Mouse (Mus musculus) limb, embryonic 15.5 days (tissue): Measurements from ENCODE around the gene Acp1. TPM values are rescaled to one million over a fixed set of nuclear protein-coding genes. Genes with fewer than 3 reads are reported as not detected.

Experiments used
- ATAC-seq: fragments of 200-750 bp; cut with Nextera tagmentation; 2 replicates; pipeline ENCODE4 v1.8.0; 2017; ENCODE audit warnings: low read depth, moderate TSS enrichment; ENCODE audit not compliant: insufficient number of reproducible peaks, low FRiP score, low TSS enrichment
- H3K27ac ChIP-seq: fragments of 300-500 bp; sonication (generic); 2 replicates; pipeline ENCODE4 v1.5.1; 2015; ENCODE audit warnings: moderate library complexity, mild to moderate bottlenecking, inconsistent platforms
- H3K27me3 ChIP-seq: fragments of 300-500 bp; sonication (generic); 2 replicates; pipeline ENCODE4 v1.6.1; 2015; ENCODE audit warnings: inconsistent platforms
- H3K36me3 ChIP-seq: fragments of 300-500 bp; sonication (generic); 2 replicates; pipeline ENCODE4 v1.6.1; 2015; ENCODE audit warnings: inconsistent platforms
- H3K4me1 ChIP-seq: fragments of 300-500 bp; sonication (generic); 2 replicates; pipeline ENCODE4 v1.6.1; 2015; ENCODE audit warnings: inconsistent platforms
- H3K4me2 ChIP-seq: fragments of 300-500 bp; sonication (generic); 2 replicates; pipeline ENCODE4 v1.6.1; 2015; ENCODE audit warnings: mild to moderate bottlenecking, inconsistent platforms
- H3K4me3 ChIP-seq: fragments of 300-500 bp; sonication (generic); 2 replicates; pipeline ENCODE4 v1.5.1; 2015; ENCODE audit warnings: mild to moderate bottlenecking, inconsistent platforms
- H3K9ac ChIP-seq: fragments of 300-500 bp; sonication (generic); 2 replicates; pipeline ENCODE4 v1.6.1; 2015; ENCODE audit warnings: inconsistent platforms
- H3K9me3 ChIP-seq: fragments of 300-500 bp; sonication (generic); 2 replicates; pipeline ENCODE4 v1.6.1; 2016; ENCODE audit warnings: inconsistent platforms
- WGBS: fragments of 180-500 bp; shearing (Covaris S2); methylation state at CpG from one replicate; pipeline ENCODE4 v1.1.7; 2015; 5-methylcytosine and 5-hydroxymethylcytosine counted together
- polyA plus RNA-seq: library from polyadenylated mRNA; unstranded; fragments of >200 nt; fragmentation: Nextera tagmentation; extraction: Ambion mirVana; gene quantifications from 2 replicates; pipeline ENCODE4 v1.2.1, GENCODE M21; 2015

The Acp1 gene
- polyA plus RNA-seq, 1 experiment from 2014 or later: 146 TPM

GRCm38 (mm10) chr12:30908658-30909057 lies 2.7 kb downstream of the Acp1 start:
- H3K27ac ChIP-seq: no peak overlapping the region
- H3K9ac ChIP-seq: no peak overlapping the region
- H3K9me3 ChIP-seq: no peaks in the 10 kb centered on the region
- WGBS: 94% methylated on average over 1 of the region's 1 CpGs
- no peak for ATAC-seq
- H3K36me3 ChIP-seq: peaks cover 13% of the 10 kb centered on the region
- H3K27me3 ChIP-seq: no peaks in the 10 kb centered on the region
- H3K4me2 ChIP-seq: no peak overlapping the region
- no peak overlapping the region for H3K4me3 ChIP-seq
- peaks cover 10% of the 10 kb centered on the region for H3K4me1 ChIP-seq

DNA sequence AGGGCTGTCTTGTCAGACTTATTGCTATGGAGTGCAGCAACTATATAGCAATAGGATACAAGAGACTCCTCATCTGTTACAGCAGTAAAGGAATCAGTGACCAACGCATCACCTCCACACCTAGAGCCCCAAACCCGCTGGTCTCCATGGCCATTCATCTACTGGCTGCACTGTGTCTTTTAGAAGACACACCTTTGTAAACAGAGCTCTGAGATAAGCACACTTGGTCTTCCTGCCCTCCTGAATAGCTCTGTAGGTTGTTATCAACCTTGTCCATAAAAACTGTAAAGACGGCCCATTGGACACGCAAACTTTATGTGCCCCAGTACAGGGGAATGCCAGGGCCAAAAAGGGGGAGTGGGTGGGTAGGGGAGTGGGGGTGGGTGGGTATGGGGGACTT lies 14.3 kb downstream of the Acp1 start:
- Histone ChIP-seq H3K4me1 (no peaks in the 10 kb centered on the region), H3K4me2 (no peak overlapping the region), H3K27ac (no peak overlapping the region), H3K36me3 (peaks cover 22% of the 10 kb centered on the region), H3K4me3 (no peak overlapping the region), H3K27me3 (no peaks in the 10 kb centered on the region), H3K9ac (no peak overlapping the region), H3K9me3 (no peaks in the 10 kb centered on the region)
- WGBS: 93% methylated on average over 4 of the region's 4 CpGs
- no peak for ATAC-seq

GRCm38 (mm10) chr12:30891438-30891837 lies 20.0 kb downstream of the Acp1 start:
- Histone ChIP-seq H3K9ac (no peak overlapping the region), H3K9me3 (no peaks in the 10 kb centered on the region), H3K4me2 (no peak overlapping the region), H3K36me3 (peaks cover 6% of the 10 kb centered on the region; the same call in 1 of the 2 replicates), H3K27me3 (peaks cover 9% of the 10 kb centered on the region; the same call in 1 of the 2 replicates), H3K27ac (no peak overlapping the region), H3K4me1 (no peaks in the 10 kb centered on the region), H3K4me3 (no peak overlapping the region)
- WGBS: 82% methylated on average over 7 of the region's 7 CpGs
- ATAC-seq: no peak

GRCm38 (mm10) chr12:30890067-30890466 lies 21.3 kb downstream of the Acp1 start:
- Histone ChIP-seq H3K27ac (no peak overlapping the region), H3K4me3 (no peak overlapping the region), H3K4me1 (no peaks in the 10 kb centered on the region), H3K4me2 (no peak overlapping the region), H3K36me3 (peaks cover 6% of the 10 kb centered on the region; the same call in 1 of the 2 replicates), H3K9me3 (no peaks in the 10 kb centered on the region), H3K9ac (no peak overlapping the region), H3K27me3 (peaks cover 20% of the 10 kb centered on the region)
- ATAC-seq: no peak
- WGBS: 31% methylated on average over 5 of the region's 5 CpGs

GRCm38 (mm10) chr12:30888003-30888402 lies 23.4 kb downstream of the Acp1 start:
- Histone ChIP-seq H3K27ac (no peak overlapping the region), H3K4me2 (no peak overlapping the region), H3K9ac (no peak overlapping the region), H3K9me3 (no peaks in the 10 kb centered on the region), H3K4me1 (peaks cover 14% of the 10 kb centered on the region), H3K4me3 (no peak overlapping the region), H3K27me3 (peaks cover 41% of the 10 kb centered on the region), H3K36me3 (no peaks in the 10 kb centered on the region; the same call in 1 of the 2 replicates)
- no peak for ATAC-seq
- 93% methylated on average over 4 of the region's 4 CpGs for WGBS

DNA sequence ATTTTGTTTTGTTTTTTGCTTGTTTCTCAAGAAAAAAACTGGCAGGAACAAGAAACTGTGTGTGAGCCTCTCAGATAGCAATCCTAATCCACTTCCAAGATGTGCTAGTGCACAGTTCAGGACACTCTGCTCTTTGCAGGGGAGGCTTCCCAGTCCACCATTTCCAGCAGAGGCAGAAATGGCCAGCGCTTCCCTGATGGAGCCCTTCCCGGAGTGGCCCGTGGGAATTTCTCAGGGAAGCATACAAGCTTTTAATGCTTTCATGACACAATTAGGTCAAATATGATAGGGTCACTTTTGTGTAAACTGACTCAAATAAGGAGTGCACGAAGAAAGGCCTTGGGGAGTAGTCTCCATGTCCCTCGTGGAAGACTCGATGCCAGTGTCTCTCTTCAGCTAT lies 25.5 kb downstream of the Acp1 start:
- H3K9ac ChIP-seq: no peak overlapping the region
- H3K4me3 ChIP-seq: no peak overlapping the region
- 81% methylated on average over 6 of the region's 6 CpGs for WGBS
- H3K27me3 ChIP-seq: peaks cover 51% of the 10 kb centered on the region
- H3K9me3 ChIP-seq: no peaks in the 10 kb centered on the region
- H3K4me2 ChIP-seq: no peak overlapping the region
- peaks cover 14% of the 10 kb centered on the region for H3K4me1 ChIP-seq
- ATAC-seq: no peak
- no peak overlapping the region for H3K27ac ChIP-seq
- no peaks in the 10 kb centered on the region for H3K36me3 ChIP-seq

- ATAC-seq: peak; percentile 14; the same call in 1 of the 2 replicates
- peak overlapping the region; percentile 35; the same call in 1 of the 2 replicates for H3K9ac ChIP-seq
- H3K9me3 ChIP-seq: no peaks in the 10 kb centered on the region
- WGBS: 9% methylated on average over 39 of the region's 39 CpGs
- no peak overlapping the region for H3K27ac ChIP-seq
- H3K4me3 ChIP-seq: peak overlapping the region; percentile 47
- H3K36me3 ChIP-seq: no peaks in the 10 kb centered on the region
- H3K27me3 ChIP-seq: peaks cover 53% of the 10 kb centered on the region
- H3K4me1 ChIP-seq: peaks cover 14% of the 10 kb centered on the region
- H3K4me2 ChIP-seq: peak overlapping the region; percentile 97
Measured at GRCm38 (mm10) chr12:30884622-30885230, 26.7 kb downstream of the Acp1 start.

- Histone ChIP-seq H3K4me3 (peak within 1 kb of the TSS; percentile 47), H3K27ac (no peak within 1 kb of the TSS), H3K9ac (peak within 1 kb of the TSS; percentile 35; the same call in 1 of the 2 replicates), H3K4me2 (peak within 1 kb of the TSS; percentile 97), H3K36me3 (no peaks in the 10 kb centered on the region), H3K27me3 (peaks cover 57% of the 10 kb centered on the region), H3K9me3 (no peaks in the 10 kb centered on the region), H3K4me1 (peaks cover 14% of the 10 kb centered on the region)
- under 1% methylated on average over 48 of the region's 58 CpGs for WGBS
- ATAC-seq: no peak
Measured at GRCm38 (mm10) chr12:30883986-30884621, 27.3 kb downstream of the Acp1 start, which contains the start of gene Alkal2. Gene Alkal2 (plus strand): TSS chr12:30884322.

- H3K4me3 ChIP-seq: peak overlapping the region; percentile 47
- H3K27me3 ChIP-seq: peaks cover 58% of the 10 kb centered on the region
- WGBS: 17% methylated on average over 4 of the region's 4 CpGs
- H3K27ac ChIP-seq: no peak overlapping the region
- no peak for ATAC-seq
- no peaks in the 10 kb centered on the region for H3K36me3 ChIP-seq
- H3K4me1 ChIP-seq: peaks cover 14% of the 10 kb centered on the region
- no peak overlapping the region for H3K9ac ChIP-seq
- H3K9me3 ChIP-seq: no peaks in the 10 kb centered on the region
- H3K4me2 ChIP-seq: peak overlapping the region; percentile 97
Measured at GRCm38 (mm10) chr12:30883592-30883985, 27.8 kb downstream of the Acp1 start.

DNA sequence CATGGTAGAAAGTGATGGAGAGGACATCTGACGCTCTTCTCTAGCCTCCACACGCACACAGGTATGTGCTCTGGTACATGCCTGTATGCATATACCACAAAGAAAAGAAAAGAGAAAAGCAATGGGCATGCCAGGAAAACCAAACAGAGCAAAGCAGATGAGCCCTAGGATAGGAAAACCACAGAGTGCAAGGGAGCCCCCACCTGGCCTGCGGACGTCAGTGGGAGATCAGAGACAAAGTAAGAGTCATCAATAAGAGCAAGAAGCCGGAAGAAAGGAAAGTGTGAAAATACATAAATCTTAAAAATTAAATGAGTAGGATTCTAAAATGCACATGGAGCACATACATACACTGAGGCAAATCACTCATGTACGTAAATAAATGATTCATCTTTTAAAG lies 31.9 kb downstream of the Acp1 start:
- Histone ChIP-seq H3K27me3 (peaks cover 31% of the 10 kb centered on the region), H3K9me3 (no peaks in the 10 kb centered on the region), H3K36me3 (no peaks in the 10 kb centered on the region), H3K4me3 (no peak overlapping the region), H3K4me2 (no peak overlapping the region), H3K27ac (no peak overlapping the region), H3K9ac (no peak overlapping the region), H3K4me1 (peaks cover 10% of the 10 kb centered on the region)
- 69% methylated on average over 6 of the region's 6 CpGs for WGBS
- ATAC-seq: no peak

DNA sequence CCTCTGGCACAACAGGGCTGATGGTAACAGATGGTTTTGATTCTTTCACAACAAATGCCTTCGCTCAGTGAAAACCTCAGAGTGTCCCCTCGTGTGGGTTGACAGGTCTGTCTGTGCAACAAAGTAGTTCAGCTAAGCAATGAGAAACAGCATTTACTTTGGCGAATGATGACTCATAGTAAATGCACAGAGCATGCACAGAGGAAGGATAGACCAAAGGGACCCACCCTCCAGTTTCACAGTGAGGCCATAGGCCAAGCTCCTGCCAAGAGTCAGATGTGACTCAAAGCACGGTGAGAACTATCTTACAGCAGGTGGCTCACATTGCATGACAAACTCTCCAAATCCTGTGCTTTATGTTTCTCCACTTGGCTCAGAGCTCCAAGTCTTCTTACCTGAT lies 45.6 kb downstream of the Acp1 start:
- H3K4me3 ChIP-seq: no peak overlapping the region
- no peaks in the 10 kb centered on the region for H3K27me3 ChIP-seq
- no peak overlapping the region for H3K9ac ChIP-seq
- no peaks in the 10 kb centered on the region for H3K9me3 ChIP-seq
- H3K4me2 ChIP-seq: no peak overlapping the region
- H3K27ac ChIP-seq: no peak overlapping the region
- no peak for ATAC-seq
- no peaks in the 10 kb centered on the region for H3K4me1 ChIP-seq
- 55% methylated on average over 4 of the region's 4 CpGs for WGBS
- no peaks in the 10 kb centered on the region for H3K36me3 ChIP-seq

GRCm38 (mm10) chr12:30864347-30864746 lies 47.0 kb downstream of the Acp1 start:
- Histone ChIP-seq H3K9me3 (no peaks in the 10 kb centered on the region), H3K27ac (no peak overlapping the region), H3K4me3 (no peak overlapping the region), H3K9ac (no peak overlapping the region), H3K4me2 (no peak overlapping the region), H3K4me1 (no peaks in the 10 kb centered on the region), H3K27me3 (no peaks in the 10 kb centered on the region), H3K36me3 (no peaks in the 10 kb centered on the region)
- ATAC-seq: no peak
- 63% methylated on average over 2 of the region's 2 CpGs for WGBS
